In the genomic region with DNA sequence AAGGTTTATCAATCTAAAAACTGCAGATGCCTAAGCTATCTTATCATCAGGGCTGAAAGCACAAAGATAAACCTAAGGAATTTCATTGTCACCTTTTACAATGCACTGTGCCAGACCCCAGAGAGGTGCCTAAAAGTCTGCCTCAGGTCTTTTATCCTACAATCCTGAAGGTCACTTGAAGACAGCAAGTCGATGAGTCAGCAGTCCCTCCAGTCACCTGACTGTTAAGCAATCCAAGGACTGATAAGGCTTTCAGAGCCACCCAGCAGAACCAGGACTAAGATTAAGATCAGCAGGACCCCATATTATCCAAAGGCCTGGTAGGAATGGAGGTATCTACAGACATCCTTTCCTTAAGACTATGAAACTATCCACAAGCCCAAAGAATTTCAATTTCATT, we compare ENCODE assay signal across 26 mouse cellular contexts. TPM values are rescaled to one million over a fixed set of nuclear protein-coding genes. Genes with fewer than 3 reads are reported as not detected.
DNase-seq lines count a peak whose midpoint lies in the region; ATAC-seq and TF ChIP-seq lines count a peak whose summit lies in the region.
"Had no signal": no experiment of that assay in that cellular context is flagged by ENCODE, and none has a peak within 500 bp of the region (broad histone marks: within the 10 kb centered on the region; RNA-seq: fewer than 3 reads in every experiment).

No protein-coding gene starts in this region.

- DNase-seq in adrenal gland, adult (ENCODE audit: inconsistent age in 2 of 2, low spot score in 1 of 2) = peak; percentile 34 to 82
- no peak for DNase-seq in adrenal gland, postnatal 4 days (ENCODE audit: low spot score in 2 of 2)
- no peak for DNase-seq in liver, postnatal 0 days
- DNase-seq in adrenal gland, postnatal 10 days = peak; percentile 9
- DNase-seq in urinary bladder, postnatal 4 days (ENCODE audit: low spot score in 2 of 2) = no peak
- no peak for DNase-seq in neural tube, embryonic 10.5 days (ENCODE audit: extremely low spot score, low spot score)
- DNase-seq: cerebellum, adult 18-20 months; gastrocnemius, postnatal 10 days; heart, adult 18-20 months; heart, postnatal 36 days; lung, embryonic 14.5 days; right cerebral cortex, adult 18-20 months had no signal

- H3K9ac ChIP-seq in liver, embryonic 12.5 days = no peak overlapping the region
- no peak overlapping the region for H3K9ac ChIP-seq in liver, postnatal 0 days (replicated peaks)
- H3K9ac ChIP-seq: forebrain, embryonic 12.5 days; hindbrain, embryonic 14.5 days; limb, embryonic 13.5 days; lung, embryonic 14.5 days; midbrain, embryonic 13.5 days; neural tube, embryonic 13.5 days had no signal

- H3K4me2 ChIP-seq in liver, embryonic 12.5 days = no peak overlapping the region
- H3K4me2 ChIP-seq in liver, postnatal 0 days (ENCODE audit: low read depth, low read length) = no peak overlapping the region
- H3K4me2 ChIP-seq: forebrain, embryonic 12.5 days; hindbrain, embryonic 14.5 days; limb, embryonic 13.5 days; lung, embryonic 14.5 days; midbrain, embryonic 13.5 days; neural tube, embryonic 13.5 days had no signal

- no peaks in the 10 kb centered on the region for H3K9me3 ChIP-seq in liver, embryonic 12.5 days (replicated peaks)
- H3K9me3 ChIP-seq in liver, postnatal 0 days (ENCODE audit: low read length) = no peaks in the 10 kb centered on the region
- H3K9me3 ChIP-seq: embryonic facial prominence, embryonic 10.5 days; forebrain, embryonic 12.5 days; limb, embryonic 13.5 days; midbrain, embryonic 13.5 days; neural tube, embryonic 13.5 days had no signal

- WGBS in liver, embryonic 12.5 days (ENCODE audit: insufficient replicate concordance) = 36% methylated on average over 1 of the region's 1 CpGs
- WGBS in liver, postnatal 0 days (ENCODE audit: insufficient replicate concordance) = 26% methylated on average over 1 of the region's 1 CpGs

- H3K4me3 ChIP-seq in liver, embryonic 12.5 days = no peak overlapping the region
- H3K4me3 ChIP-seq in liver, postnatal 0 days (ENCODE audit: low read depth, low read length) = no peak overlapping the region
- H3K4me3 ChIP-seq: embryonic facial prominence, embryonic 10.5 days; forebrain, embryonic 12.5 days; limb, embryonic 13.5 days; midbrain, embryonic 13.5 days; neural tube, embryonic 13.5 days had no signal

- no peaks in the 10 kb centered on the region for H3K27me3 ChIP-seq in liver, embryonic 12.5 days (replicated peaks)
- H3K27me3 ChIP-seq in liver, postnatal 0 days (ENCODE audit: insufficient read depth, low read length) = no peaks in the 10 kb centered on the region
- H3K27me3 ChIP-seq: forebrain, embryonic 12.5 days; limb, embryonic 13.5 days; midbrain, embryonic 13.5 days; neural tube, embryonic 13.5 days had no signal

- H3K4me1 ChIP-seq in liver, embryonic 12.5 days = peaks cover 11% of the 10 kb centered on the region
- no peaks in the 10 kb centered on the region for H3K4me1 ChIP-seq in liver, postnatal 0 days (ENCODE audit: insufficient read depth)
- H3K4me1 ChIP-seq: embryonic facial prominence, embryonic 10.5 days; forebrain, embryonic 12.5 days; limb, embryonic 13.5 days; midbrain, embryonic 13.5 days; neural tube, embryonic 13.5 days had no signal

- H3K36me3 ChIP-seq in liver, embryonic 12.5 days = peaks cover 57% of the 10 kb centered on the region
- H3K36me3 ChIP-seq in liver, postnatal 0 days (replicated peaks; ENCODE audit: insufficient read depth, low read length) = peaks cover 2% of the 10 kb centered on the region; the same call in 1 of the 2 replicates
- H3K36me3 ChIP-seq: midbrain, embryonic 13.5 days had no signal

- 0 out of 2 replicates have a peak, but pooled peaks have one; percentile 27 for ATAC-seq in liver, embryonic 12.5 days
- ATAC-seq in liver, postnatal 0 days = no peak
- peak; percentile 26; the same call in 1 of the 2 replicates for ATAC-seq in megakaryocyte progenitor cell, adult 5-6 weeks (replicated peaks; ENCODE audit: poor library complexity)
- ATAC-seq: midbrain, embryonic 13.5 days had no signal

- TF ChIP-seq EP300 in liver, postnatal 0 days (IDR thresholded peaks at IDR 0.05; ENCODE audit: low read depth) = no peak

- H3K27ac ChIP-seq in liver, embryonic 12.5 days = no peak overlapping the region
- H3K27ac ChIP-seq in liver, postnatal 0 days (ENCODE audit: low read depth) = no peak overlapping the region
- H3K27ac ChIP-seq: embryonic facial prominence, embryonic 10.5 days; forebrain, embryonic 12.5 days; hindbrain, embryonic 14.5 days; kidney, postnatal 0 days; limb, embryonic 13.5 days; midbrain, embryonic 13.5 days; neural tube, embryonic 13.5 days had no signal

- no peak for TF ChIP-seq CTCF in liver, postnatal 0 days (IDR thresholded peaks at IDR 0.05; ENCODE audit: low read depth)

RNA-seq across cellular contexts. Expression of gene Zcchc13, which starts 46.1 kb away (rescaled TPM):
- total RNA-seq in adrenal gland, postnatal 4 days (2021) = not detected
- polyA plus RNA-seq in liver, embryonic 12.5 days (2016; fragmentation: Nextera tagmentation; extraction: Ambion mirVana) = not detected in 2 replicates
- not detected in 2 replicates for polyA plus RNA-seq in liver, postnatal 0 days (2015; fragmentation: Nextera tagmentation; extraction: Ambion mirVana)
- not detected for total RNA-seq in adrenal gland, postnatal 10 days (2021)
- not detected in 2 replicates for total RNA-seq in megakaryocyte progenitor cell, adult 5-6 weeks (2015)
- total RNA-seq in megakaryocyte progenitor cell, adult 5-6 weeks (2017) = not detected in 2 replicates
- total RNA-seq: gastrocnemius, postnatal 10 days; heart, adult 18-20 months; heart, postnatal 36 days; layer of hippocampus, postnatal 14 days; left cerebral cortex, postnatal 10 days had no signal
- polyA plus RNA-seq: brain, embryonic 14.5 days; embryonic facial prominence, embryonic 10.5 days; forebrain, embryonic 12.5 days; heart, embryonic 14.5 days; hindbrain, embryonic 14.5 days; intestine, embryonic 14.5 days; kidney, postnatal 0 days; limb, embryonic 13.5 days; lung, embryonic 14.5 days; midbrain, embryonic 13.5 days; neural tube, embryonic 13.5 days had no signal

Comparison
In these comparisons a context has a peak if more than half of its experiments do, and no peak if none do; other contexts are left out.
1. DNase-seq: peak in adrenal gland, adult (2 of 2) and adrenal gland, postnatal 10 days (single experiment); none in adrenal gland, postnatal 4 days (0 of 2), liver, postnatal 0 days (single experiment), urinary bladder, postnatal 4 days (0 of 2) and neural tube, embryonic 10.5 days (single experiment).